Mouse (Mus musculus): ENCODE data around the gene Ttc39a. TPM values are rescaled to one million over a fixed set of nuclear protein-coding genes. Genes with fewer than 3 reads are reported as not detected.

Ttc39a gene
- polyA plus RNA-seq, 1 experiment from 2014 or later = 5.6 TPM

- Histone ChIP-seq H3K4me2 (no peak within 1 kb of the TSS), H3K27me3 (no peaks in the 10 kb centered on the region), H3K4me1 (replicated peaks) (no peaks in the 10 kb centered on the region), H3K27ac (no peak within 1 kb of the TSS), H3K4me3 (replicated peaks) (no peak within 1 kb of the TSS), H3K9me3 (no peaks in the 10 kb centered on the region), H3K9ac (replicated peaks) (no peak within 1 kb of the TSS), H3K36me3 (no peaks in the 10 kb centered on the region)
- ATAC-seq (ENCODE audit: insufficient number of reproducible peaks, insufficient read depth, low FRiP score, low TSS enrichment, low read depth) = no peak
- WGBS = 84% methylated on average over 3 of the region's 3 CpGs
Measured at GRCm38 (mm10) chr4:109484621-109485020, 78.2 kb downstream of the Ttc39a start, which contains the start of gene Rnf11. Gene Rnf11 (minus strand): TSS chr4:109484728.

GRCm38 (mm10) chr4:109488812-109489211 is 82.4 kb downstream of the Ttc39a start:
- H3K9me3 ChIP-seq = no peaks in the 10 kb centered on the region
- no peak overlapping the region for H3K4me2 ChIP-seq
- H3K9ac ChIP-seq (replicated peaks) = no peak overlapping the region
- H3K36me3 ChIP-seq = no peaks in the 10 kb centered on the region
- WGBS = 81% methylated on average over 1 of the region's 1 CpGs
- ATAC-seq (ENCODE audit: insufficient number of reproducible peaks, insufficient read depth, low FRiP score, low TSS enrichment, low read depth) = no peak
- no peak overlapping the region for H3K27ac ChIP-seq
- H3K4me1 ChIP-seq (replicated peaks) = no peaks in the 10 kb centered on the region
- no peaks in the 10 kb centered on the region for H3K27me3 ChIP-seq
- H3K4me3 ChIP-seq (replicated peaks) = no peak overlapping the region

GRCm38 (mm10) chr4:109493581-109493980 is 87.2 kb downstream of the Ttc39a start:
- H3K9me3 ChIP-seq = no peaks in the 10 kb centered on the region
- no peaks in the 10 kb centered on the region for H3K36me3 ChIP-seq
- no peak overlapping the region for H3K27ac ChIP-seq
- H3K9ac ChIP-seq (replicated peaks) = no peak overlapping the region
- H3K4me2 ChIP-seq = no peak overlapping the region
- no peak for ATAC-seq (ENCODE audit: insufficient number of reproducible peaks, insufficient read depth, low FRiP score, low TSS enrichment, low read depth)
- no peaks in the 10 kb centered on the region for H3K27me3 ChIP-seq
- no peaks in the 10 kb centered on the region; the same call in 1 of the 2 replicates for H3K4me1 ChIP-seq (replicated peaks)
- H3K4me3 ChIP-seq (replicated peaks) = no peak overlapping the region

Other genes starting within 250 kb of the Ttc39a start
- 78.7 and 82.4 TPM in 2 replicates for gene Osbpl9, start 204.4 kb upstream of the Ttc39a start, polyA plus RNA-seq (2016; fragmentation: Nextera tagmentation; extraction: Ambion mirVana)
- gene Calr4, start 172.1 kb upstream of the Ttc39a start, polyA plus RNA-seq (2016; fragmentation: Nextera tagmentation; extraction: Ambion mirVana) = not detected in 2 replicates
- gene Eps15, start 126.4 kb upstream of the Ttc39a start, polyA plus RNA-seq (2016; fragmentation: Nextera tagmentation; extraction: Ambion mirVana) = 39.6 and 42.6 TPM in 2 replicates
- 44.3 and 45.9 TPM in 2 replicates for gene Rnf11, start 78.1 kb downstream of the Ttc39a start, polyA plus RNA-seq (2016; fragmentation: Nextera tagmentation; extraction: Ambion mirVana)
- gene 4930522H14Rik, start 124.7 kb downstream of the Ttc39a start, polyA plus RNA-seq (2016; fragmentation: Nextera tagmentation; extraction: Ambion mirVana) = not detected in 2 replicates